Mouse (Mus musculus): ENCODE data around the gene Ccdc12. TPM values are rescaled to one million over a fixed set of nuclear protein-coding genes. Genes with fewer than 3 reads are reported as not detected.

Ccdc12 gene
- polyA plus RNA-seq, 1 experiment from 2014 or later, result 113 TPM

- no peak overlapping the region for H3K4me2 ChIP-seq (ENCODE audit: low read length)
- H3K9ac ChIP-seq (replicated peaks; ENCODE audit: low read depth, low read length), result no peak overlapping the region
- H3K27ac ChIP-seq (ENCODE audit: low read length), result no peak overlapping the region
- H3K36me3 ChIP-seq (ENCODE audit: control insufficient read depth, insufficient read depth), result no peaks in the 10 kb centered on the region
- no peaks in the 10 kb centered on the region for H3K9me3 ChIP-seq (ENCODE audit: control insufficient read depth, low read length)
- H3K27me3 ChIP-seq (replicated peaks; ENCODE audit: control insufficient read depth, insufficient read depth, low read length), result no peaks in the 10 kb centered on the region
- no peak for ATAC-seq
- no peak overlapping the region for H3K4me3 ChIP-seq (replicated peaks; ENCODE audit: low read length)
- WGBS, result 79% methylated on average over 8 of the region's 8 CpGs
- H3K4me1 ChIP-seq (replicated peaks; ENCODE audit: control insufficient read depth, insufficient read depth, low read length), result peaks cover 3% of the 10 kb centered on the region
These were observed 33.0 kb downstream of the Ccdc12 start for GRCm38 (mm10) chr9:110689261-110689779.

GRCm38 (mm10) chr9:110695165-110695755 is 39.0 kb downstream of the Ccdc12 start:
- WGBS, result 89% methylated on average over 4 of the region's 4 CpGs
- Histone ChIP-seq H3K9ac (replicated peaks; ENCODE audit: low read depth, low read length) (no peak overlapping the region), H3K4me2 (ENCODE audit: low read length) (no peak overlapping the region), H3K27me3 (replicated peaks; ENCODE audit: control insufficient read depth, insufficient read depth, low read length) (no peaks in the 10 kb centered on the region), H3K27ac (ENCODE audit: low read length) (no peak overlapping the region), H3K4me3 (replicated peaks; ENCODE audit: low read length) (no peak overlapping the region), H3K36me3 (ENCODE audit: control insufficient read depth, insufficient read depth) (no peaks in the 10 kb centered on the region), H3K4me1 (replicated peaks; ENCODE audit: control insufficient read depth, insufficient read depth, low read length) (no peaks in the 10 kb centered on the region), H3K9me3 (ENCODE audit: control insufficient read depth, low read length) (no peaks in the 10 kb centered on the region)
- no peak for ATAC-seq

- Histone ChIP-seq H3K27me3 (replicated peaks; ENCODE audit: control insufficient read depth, insufficient read depth, low read length) (no peaks in the 10 kb centered on the region), H3K4me2 (ENCODE audit: low read length) (no peak overlapping the region), H3K9me3 (ENCODE audit: control insufficient read depth, low read length) (no peaks in the 10 kb centered on the region), H3K27ac (ENCODE audit: low read length) (no peak overlapping the region), H3K4me1 (replicated peaks; ENCODE audit: control insufficient read depth, insufficient read depth, low read length) (no peaks in the 10 kb centered on the region), H3K36me3 (ENCODE audit: control insufficient read depth, insufficient read depth) (no peaks in the 10 kb centered on the region), H3K9ac (replicated peaks; ENCODE audit: low read depth, low read length) (no peak overlapping the region), H3K4me3 (replicated peaks; ENCODE audit: low read length) (no peak overlapping the region)
- WGBS, result 88% methylated on average over 5 of the region's 5 CpGs
- ATAC-seq, result no peak
These were observed 40.1 kb downstream of the Ccdc12 start for GRCm38 (mm10) chr9:110696427-110696826.

GRCm38 (mm10) chr9:110697465-110697864 is 41.2 kb downstream of the Ccdc12 start:
- no peaks in the 10 kb centered on the region for H3K27me3 ChIP-seq (replicated peaks; ENCODE audit: control insufficient read depth, insufficient read depth, low read length)
- H3K27ac ChIP-seq (ENCODE audit: low read length), result no peak overlapping the region
- no peak for ATAC-seq
- H3K4me1 ChIP-seq (replicated peaks; ENCODE audit: control insufficient read depth, insufficient read depth, low read length), result no peaks in the 10 kb centered on the region
- H3K9ac ChIP-seq (replicated peaks; ENCODE audit: low read depth, low read length), result no peak overlapping the region
- no peak overlapping the region for H3K4me3 ChIP-seq (replicated peaks; ENCODE audit: low read length)
- 87% methylated on average over 3 of the region's 3 CpGs for WGBS
- no peaks in the 10 kb centered on the region for H3K9me3 ChIP-seq (ENCODE audit: control insufficient read depth, low read length)
- no peak overlapping the region for H3K4me2 ChIP-seq (ENCODE audit: low read length)
- H3K36me3 ChIP-seq (ENCODE audit: control insufficient read depth, insufficient read depth), result no peaks in the 10 kb centered on the region

GRCm38 (mm10) chr9:110699574-110699973 is 43.3 kb downstream of the Ccdc12 start:
- Histone ChIP-seq H3K9me3 (ENCODE audit: control insufficient read depth, low read length) (no peaks in the 10 kb centered on the region), H3K36me3 (ENCODE audit: control insufficient read depth, insufficient read depth) (no peaks in the 10 kb centered on the region), H3K4me1 (replicated peaks; ENCODE audit: control insufficient read depth, insufficient read depth, low read length) (no peaks in the 10 kb centered on the region), H3K4me2 (ENCODE audit: low read length) (no peak overlapping the region), H3K27me3 (replicated peaks; ENCODE audit: control insufficient read depth, insufficient read depth, low read length) (no peaks in the 10 kb centered on the region), H3K9ac (replicated peaks; ENCODE audit: low read depth, low read length) (no peak overlapping the region), H3K27ac (ENCODE audit: low read length) (no peak overlapping the region), H3K4me3 (replicated peaks; ENCODE audit: low read length) (no peak overlapping the region)
- ATAC-seq, result no peak
- 89% methylated on average over 3 of the region's 3 CpGs for WGBS

GRCm38 (mm10) chr9:110701114-110702032 is 45.1 kb downstream of the Ccdc12 start:
- no peak overlapping the region for H3K9ac ChIP-seq (replicated peaks; ENCODE audit: low read depth, low read length)

GRCm38 (mm10) chr9:110702848-110703247 is 46.5 kb downstream of the Ccdc12 start:
- Histone ChIP-seq H3K9ac (replicated peaks; ENCODE audit: low read depth, low read length) (no peak overlapping the region), H3K27me3 (replicated peaks; ENCODE audit: control insufficient read depth, insufficient read depth, low read length) (no peaks in the 10 kb centered on the region), H3K4me3 (replicated peaks; ENCODE audit: low read length) (no peak overlapping the region), H3K9me3 (ENCODE audit: control insufficient read depth, low read length) (no peaks in the 10 kb centered on the region), H3K4me2 (ENCODE audit: low read length) (no peak overlapping the region), H3K4me1 (replicated peaks; ENCODE audit: control insufficient read depth, insufficient read depth, low read length) (no peaks in the 10 kb centered on the region), H3K36me3 (ENCODE audit: control insufficient read depth, insufficient read depth) (no peaks in the 10 kb centered on the region), H3K27ac (ENCODE audit: low read length) (no peak overlapping the region)
- ATAC-seq, result no peak
- WGBS, result 92% methylated on average over 1 of the region's 1 CpGs

More at GRCm38 (mm10) chr9:110701114-110702032, 45.1 kb downstream of the Ccdc12 start:
- no peak overlapping the region for H3K4me3 ChIP-seq (replicated peaks; ENCODE audit: low read length)
- no peaks in the 10 kb centered on the region for H3K36me3 ChIP-seq (ENCODE audit: control insufficient read depth, insufficient read depth)
- no peak for ATAC-seq
- no peak overlapping the region for H3K27ac ChIP-seq (ENCODE audit: low read length)
- H3K4me1 ChIP-seq (replicated peaks; ENCODE audit: control insufficient read depth, insufficient read depth, low read length), result no peaks in the 10 kb centered on the region
- 75% methylated on average over 11 of the region's 12 CpGs for WGBS
- H3K4me2 ChIP-seq (ENCODE audit: low read length), result no peak overlapping the region
- H3K27me3 ChIP-seq (replicated peaks; ENCODE audit: control insufficient read depth, insufficient read depth, low read length), result no peaks in the 10 kb centered on the region
- H3K9me3 ChIP-seq (ENCODE audit: control insufficient read depth, low read length), result no peaks in the 10 kb centered on the region

- ATAC-seq, result no peak
- Histone ChIP-seq H3K9ac (replicated peaks; ENCODE audit: low read depth, low read length) (no peak overlapping the region), H3K27ac (ENCODE audit: low read length) (no peak overlapping the region), H3K9me3 (ENCODE audit: control insufficient read depth, low read length) (no peaks in the 10 kb centered on the region), H3K4me2 (ENCODE audit: low read length) (no peak overlapping the region), H3K27me3 (replicated peaks; ENCODE audit: control insufficient read depth, insufficient read depth, low read length) (no peaks in the 10 kb centered on the region), H3K4me3 (replicated peaks; ENCODE audit: low read length) (no peak overlapping the region), H3K4me1 (replicated peaks; ENCODE audit: control insufficient read depth, insufficient read depth, low read length) (no peaks in the 10 kb centered on the region), H3K36me3 (ENCODE audit: control insufficient read depth, insufficient read depth) (no peaks in the 10 kb centered on the region)
- 89% methylated on average over 6 of the region's 6 CpGs for WGBS
These were observed 47.6 kb downstream of the Ccdc12 start for GRCm38 (mm10) chr9:110703951-110704350.

- no peak overlapping the region for H3K9ac ChIP-seq (replicated peaks; ENCODE audit: low read depth, low read length)
- 79% methylated on average over 5 of the region's 5 CpGs for WGBS
- no peaks in the 10 kb centered on the region for H3K4me1 ChIP-seq (replicated peaks; ENCODE audit: control insufficient read depth, insufficient read depth, low read length)
- no peak overlapping the region for H3K4me3 ChIP-seq (replicated peaks; ENCODE audit: low read length)
- no peak for ATAC-seq
- H3K27me3 ChIP-seq (replicated peaks; ENCODE audit: control insufficient read depth, insufficient read depth, low read length), result no peaks in the 10 kb centered on the region
- H3K36me3 ChIP-seq (ENCODE audit: control insufficient read depth, insufficient read depth), result no peaks in the 10 kb centered on the region
- no peak overlapping the region for H3K4me2 ChIP-seq (ENCODE audit: low read length)
- no peak overlapping the region for H3K27ac ChIP-seq (ENCODE audit: low read length)
- H3K9me3 ChIP-seq (ENCODE audit: control insufficient read depth, low read length), result no peaks in the 10 kb centered on the region
These were observed 50.5 kb downstream of the Ccdc12 start for GRCm38 (mm10) chr9:110706784-110707183.
